Mouse (Mus musculus): ENCODE results near the gene Pm20d1. TPM values are rescaled to one million over a fixed set of nuclear protein-coding genes. Genes with fewer than 3 reads are reported as not detected.
A peak's percentile ranks its signal among the peaks of the same experiment; 100 is the strongest.
"Not testable (repeated sequence)": the region's sequence is repeated elsewhere in the genome, so short reads cannot be mapped to it uniquely, and the experiment has no call there.

The Pm20d1 gene
- total RNA-seq, 2 experiments from 2014 or later = 1.0 to 2.1 TPM

DNA sequence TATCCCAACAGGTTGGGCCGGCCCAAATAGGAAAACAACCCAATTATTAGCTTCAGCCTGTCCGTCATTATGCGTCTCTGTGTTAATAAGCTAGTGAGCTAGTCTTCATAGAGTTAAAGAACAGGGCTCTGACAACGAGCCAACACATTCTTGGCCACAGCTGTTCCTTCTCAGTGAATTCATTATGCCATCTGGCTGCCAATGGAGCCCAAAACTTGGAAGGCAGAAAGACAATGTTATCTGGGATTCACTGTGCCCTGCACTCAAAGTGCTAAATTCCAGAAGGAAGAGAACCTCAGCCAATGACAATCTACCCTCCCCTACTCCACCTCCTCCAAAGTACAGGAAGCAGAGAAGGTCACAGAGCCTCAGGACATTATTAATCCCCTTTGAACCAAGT, 26.5 kb upstream of the Pm20d1 start:
- DNase-seq = peak; percentile 53
- intact Hi-C loops (cut with DNase I; ENCODE audit: low total_unique reads) = no loop called here

DNA sequence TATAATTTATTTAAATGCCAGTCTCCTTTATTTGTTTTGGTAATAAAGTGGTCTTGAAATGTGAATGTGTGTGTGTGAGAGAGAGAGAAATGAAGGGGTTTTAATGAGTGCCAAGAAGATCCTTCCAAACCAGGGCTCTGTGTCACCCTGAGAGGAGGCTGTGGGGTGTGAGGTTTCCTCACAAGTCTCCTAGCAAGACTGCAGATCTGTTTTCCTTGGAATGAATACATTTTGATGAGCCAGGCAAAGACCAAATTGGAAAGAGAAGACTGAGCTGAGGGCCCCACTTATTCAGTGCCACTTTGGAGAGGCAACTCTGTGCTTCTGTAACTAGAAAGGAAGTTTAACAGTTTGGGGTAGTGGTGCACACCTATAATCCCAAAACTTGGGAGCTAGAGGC, 25.7 kb upstream of the Pm20d1 start:
- no peak for DNase-seq
- intact Hi-C loops (cut with DNase I; ENCODE audit: low total_unique reads) = no loop called here

DNA sequence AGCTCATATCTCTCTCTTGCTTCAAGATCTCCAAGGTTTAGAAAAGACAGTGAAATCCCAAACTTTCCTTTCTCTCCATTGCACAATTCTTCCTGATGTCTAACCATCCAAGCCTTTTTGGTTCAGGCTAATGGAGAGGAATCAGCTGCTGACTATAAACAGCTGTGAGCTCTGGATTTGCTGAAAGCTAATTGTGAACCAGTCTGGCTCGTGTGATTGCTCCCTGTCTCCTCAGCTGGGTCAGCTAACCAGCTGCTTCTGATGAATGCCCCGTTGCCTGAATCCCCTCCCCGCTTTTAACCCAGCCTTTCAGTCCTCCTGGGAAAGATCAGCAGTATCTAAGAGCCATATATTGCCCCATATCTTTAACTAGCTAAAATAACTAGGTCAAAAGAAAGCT, 2.6 kb upstream of the Pm20d1 start:
- intact Hi-C loops (cut with DNase I; ENCODE audit: low total_unique reads) = no loop called here
- no peak for DNase-seq

DNA sequence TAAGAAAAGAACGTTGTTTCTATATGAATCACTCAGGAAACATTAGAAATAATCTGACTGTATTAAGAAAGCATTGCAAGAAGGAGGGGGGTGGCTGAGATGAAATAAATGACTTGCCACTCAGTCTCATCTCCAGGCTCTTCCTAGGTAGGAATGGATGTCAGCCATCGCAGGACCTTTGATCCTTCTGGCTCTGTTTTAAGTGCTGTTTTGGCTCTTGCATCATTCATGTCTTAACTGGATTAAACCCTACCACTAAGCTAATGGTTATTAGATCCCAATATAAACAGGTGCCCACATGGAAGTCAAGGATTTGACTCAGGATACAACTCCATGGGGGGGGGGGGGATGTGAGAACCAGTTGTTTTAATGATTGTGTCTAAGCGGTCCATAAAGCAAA, 2.0 kb upstream of the Pm20d1 start:
- intact Hi-C loops (cut with DNase I; ENCODE audit: low total_unique reads) = no loop called here

GRCm38 (mm10) chr1:131800001-131800400, 2.8 kb downstream of the Pm20d1 start:
- intact Hi-C loops (cut with DNase I; ENCODE audit: low total_unique reads) = no loop called here

More for the DNA sequence above, 2.0 kb upstream of the Pm20d1 start:
- no peak for DNase-seq

DNA sequence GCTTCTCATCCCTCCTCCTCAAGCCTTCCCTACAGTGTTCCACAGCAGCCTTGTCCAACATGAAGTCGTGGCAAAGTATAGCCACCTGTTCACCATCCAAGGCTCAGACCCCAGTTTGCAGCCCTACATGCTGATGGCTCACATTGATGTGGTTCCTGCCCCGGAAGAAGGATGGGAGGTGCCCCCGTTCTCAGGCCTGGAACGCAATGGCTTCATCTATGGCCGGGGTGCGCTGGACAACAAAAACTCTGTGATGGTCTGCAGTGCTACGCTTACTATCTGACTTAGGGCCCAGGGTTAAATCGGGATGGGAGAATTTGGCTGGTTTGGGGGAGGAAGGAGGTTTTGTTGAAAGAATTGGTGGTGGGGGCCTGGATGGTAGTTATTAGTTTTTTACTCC, 3.9 kb downstream of the Pm20d1 start:
- DNase-seq = no peak
- intact Hi-C loops (cut with DNase I; ENCODE audit: low total_unique reads) = no loop called here

More at GRCm38 (mm10) chr1:131800001-131800400, 2.8 kb downstream of the Pm20d1 start:
- DNase-seq = no peak

DNA sequence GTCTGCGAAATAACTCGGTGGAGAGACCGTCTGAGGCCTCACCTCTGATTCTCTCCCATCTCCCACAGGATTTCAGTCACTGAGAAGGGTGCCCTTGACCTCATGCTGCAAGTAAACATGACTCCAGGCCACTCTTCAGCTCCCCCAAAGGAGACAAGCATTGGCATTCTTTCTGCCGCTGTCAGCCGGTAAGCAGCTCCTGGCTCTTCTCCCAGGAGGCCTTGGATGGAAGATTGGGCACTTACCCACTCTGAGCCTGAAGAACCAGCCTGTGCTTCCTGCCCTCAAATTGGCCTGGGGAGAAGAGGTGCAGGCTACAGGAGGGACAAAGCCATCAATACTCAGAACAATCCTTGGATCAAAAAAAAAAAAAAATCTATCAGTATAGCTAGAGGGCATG, 5.5 kb downstream of the Pm20d1 start:
- DNase-seq = peak; percentile 44
- intact Hi-C loops (cut with DNase I; ENCODE audit: low total_unique reads) = no loop called here

GRCm38 (mm10) chr1:131804166-131804565, 7.0 kb downstream of the Pm20d1 start:
- DNase-seq = no peak
- intact Hi-C loops (cut with DNase I; ENCODE audit: low total_unique reads) = no loop called here

DNA sequence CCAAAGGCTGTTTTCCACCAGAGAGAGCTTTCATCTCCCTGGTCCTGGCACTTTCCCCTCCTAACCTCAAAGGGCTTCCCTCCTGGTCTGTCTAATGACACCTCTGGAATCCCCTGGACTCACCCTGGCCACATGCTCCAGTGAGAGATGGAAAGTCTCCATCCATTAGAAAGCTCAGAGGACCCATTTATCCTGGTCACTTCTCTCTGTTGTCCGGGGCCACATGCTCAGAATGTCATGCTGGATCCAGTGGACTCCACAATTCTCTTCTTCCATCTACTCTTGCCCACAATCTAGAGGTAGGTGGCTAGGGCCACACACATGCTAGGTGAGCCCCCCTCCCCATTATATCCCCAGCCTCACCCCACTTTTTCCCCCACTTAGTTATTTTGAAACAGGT, 11.8 kb downstream of the Pm20d1 start:
- intact Hi-C loops (cut with DNase I; ENCODE audit: low total_unique reads) = no loop called here
- no peak for DNase-seq

- intact Hi-C loops (cut with DNase I; ENCODE audit: low total_unique reads) = no loop called here
- no peak for DNase-seq
These were observed 12.5 kb downstream of the Pm20d1 start for GRCm38 (mm10) chr1:131809651-131810050.

DNA sequence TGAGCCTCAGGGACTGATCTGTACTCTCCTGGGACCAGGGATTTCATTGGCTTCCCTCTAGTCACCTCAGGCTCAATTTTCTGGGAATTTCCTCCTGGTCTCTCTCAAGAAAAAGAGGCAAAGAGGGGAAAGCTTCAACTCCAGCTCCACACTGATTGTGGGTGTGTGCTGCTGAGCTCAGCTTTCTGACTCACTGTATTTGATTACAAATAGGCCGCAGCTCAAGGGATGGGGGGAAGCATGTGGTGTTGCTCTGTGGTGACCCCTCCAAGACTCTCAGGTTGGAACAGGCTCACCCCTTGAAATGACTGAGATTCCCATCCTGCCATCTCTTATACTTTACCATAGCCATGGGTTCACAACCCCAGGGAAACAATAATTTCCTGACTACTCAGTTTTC, 14.2 kb downstream of the Pm20d1 start:
- DNase-seq = no peak
- intact Hi-C loops (cut with DNase I; ENCODE audit: low total_unique reads) = no loop called here

DNA sequence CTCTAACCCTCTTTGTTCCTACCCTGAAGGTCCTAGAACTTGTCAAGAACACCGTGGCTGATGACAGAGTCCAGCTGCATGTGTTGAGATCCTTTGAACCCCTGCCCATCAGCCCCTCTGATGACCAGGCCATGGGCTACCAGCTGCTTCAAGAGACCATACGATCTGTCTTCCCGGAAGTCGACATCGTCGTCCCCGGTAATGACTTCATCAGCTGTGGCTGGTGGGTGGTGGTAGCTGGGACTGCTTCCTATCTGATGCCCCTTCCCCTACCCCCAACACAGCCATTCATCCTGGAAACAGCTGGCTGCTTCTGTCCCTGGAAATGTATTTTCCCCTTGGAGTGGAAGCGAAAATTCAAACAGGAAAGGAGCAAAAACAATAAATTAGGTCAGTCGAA, 14.8 kb downstream of the Pm20d1 start:
- intact Hi-C loops (cut with DNase I; ENCODE audit: low total_unique reads) = no loop called here
- no peak for DNase-seq

DNA sequence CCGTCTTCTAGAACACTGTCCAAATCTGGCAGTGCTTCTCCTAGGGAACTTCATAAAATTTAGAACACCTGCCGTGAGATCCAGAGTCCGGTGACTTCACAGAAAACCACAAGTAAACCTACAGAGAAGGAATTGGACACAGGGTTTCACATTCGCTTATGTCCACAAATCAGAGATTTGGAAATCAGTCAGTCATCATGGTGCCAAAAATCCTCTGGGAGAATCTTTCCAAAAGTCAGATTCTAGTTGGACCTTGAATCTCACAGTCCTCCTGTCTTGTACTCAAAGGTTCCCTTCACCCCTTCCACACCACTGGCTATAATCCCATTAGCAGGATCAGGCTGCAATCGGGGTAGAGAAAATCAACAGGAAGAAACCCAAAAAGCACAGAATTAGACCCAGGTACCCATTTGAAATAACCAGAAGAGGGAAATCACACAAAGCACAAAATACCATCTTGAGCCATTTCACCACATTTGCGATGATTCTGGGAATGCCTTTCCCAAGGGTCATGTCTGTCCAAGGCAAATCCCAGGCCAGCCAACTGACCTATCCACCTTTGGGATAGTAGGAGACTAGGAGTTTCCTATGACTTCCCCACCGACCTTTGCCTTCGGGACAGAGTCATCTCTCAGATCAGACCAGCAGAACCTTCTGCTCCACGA, 15.6 kb downstream of the Pm20d1 start:
- intact Hi-C loops (cut with DNase I; ENCODE audit: low total_unique reads) = no loop called here
- DNase-seq = no peak

DNA sequence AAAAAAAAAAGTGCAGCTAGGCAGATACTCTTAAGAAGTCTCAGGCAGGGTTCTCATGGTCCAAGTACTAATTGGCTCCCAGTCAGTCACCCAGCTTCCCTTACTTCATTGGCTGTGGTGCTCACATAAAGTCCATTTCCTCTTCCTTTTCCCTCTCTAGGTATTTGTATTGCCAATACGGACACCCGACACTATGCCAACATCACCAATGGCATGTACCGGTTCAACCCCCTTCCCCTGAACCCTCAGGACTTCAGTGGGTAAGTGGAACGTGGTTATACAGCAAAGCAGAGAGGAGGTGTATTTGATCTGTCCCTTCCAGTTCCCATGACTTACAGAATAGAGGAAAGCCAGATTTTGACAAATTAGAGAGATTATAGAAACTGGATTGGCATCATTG, 16.6 kb downstream of the Pm20d1 start:
- no peak for DNase-seq
- intact Hi-C loops (cut with DNase I; ENCODE audit: low total_unique reads) = no loop called here

DNA sequence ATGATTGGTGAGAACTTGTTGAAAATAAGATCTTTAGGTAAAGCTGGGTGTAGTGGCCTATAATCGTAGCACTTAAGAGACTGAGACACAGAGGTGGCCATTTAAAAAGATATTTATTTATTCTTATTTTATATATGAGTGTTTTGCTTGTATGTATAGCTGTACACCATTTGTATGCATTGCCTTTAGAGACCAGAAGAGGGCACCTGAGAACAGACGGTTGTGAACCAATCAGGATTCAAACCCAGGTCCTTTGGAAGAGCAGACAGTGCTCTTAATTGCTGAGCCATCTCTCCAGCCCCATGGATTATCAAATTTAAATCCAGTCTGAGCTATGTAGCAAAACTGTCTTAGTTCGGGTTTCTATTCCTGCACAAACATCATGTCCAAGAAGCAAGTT, 17.0 kb downstream of the Pm20d1 start:
- no peak for DNase-seq
- intact Hi-C loops (cut with DNase I; ENCODE audit: low total_unique reads) = no loop called here

DNA sequence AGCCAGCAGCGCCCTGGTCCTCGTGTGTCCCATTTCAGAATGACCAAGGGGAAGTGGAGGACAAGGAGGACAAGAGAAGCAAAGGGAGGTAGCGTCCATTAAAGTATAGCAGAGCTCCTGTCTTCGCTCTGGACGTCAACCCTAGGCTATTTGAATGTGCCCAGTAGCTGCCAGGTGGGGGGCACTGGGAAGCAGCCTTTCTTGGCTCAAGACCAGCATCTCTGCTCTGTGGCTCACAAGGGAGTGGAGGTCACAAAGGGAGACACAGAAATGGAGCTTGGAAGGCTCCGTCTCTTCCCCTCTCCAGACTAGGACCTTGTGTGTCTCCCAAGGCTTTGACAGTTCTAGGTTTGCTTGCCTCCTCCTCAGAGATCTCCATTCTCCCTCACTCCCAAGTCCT, 19.7 kb downstream of the Pm20d1 start:
- intact Hi-C loops (cut with DNase I; ENCODE audit: low total_unique reads) = no loop called here
- DNase-seq = no peak

DNA sequence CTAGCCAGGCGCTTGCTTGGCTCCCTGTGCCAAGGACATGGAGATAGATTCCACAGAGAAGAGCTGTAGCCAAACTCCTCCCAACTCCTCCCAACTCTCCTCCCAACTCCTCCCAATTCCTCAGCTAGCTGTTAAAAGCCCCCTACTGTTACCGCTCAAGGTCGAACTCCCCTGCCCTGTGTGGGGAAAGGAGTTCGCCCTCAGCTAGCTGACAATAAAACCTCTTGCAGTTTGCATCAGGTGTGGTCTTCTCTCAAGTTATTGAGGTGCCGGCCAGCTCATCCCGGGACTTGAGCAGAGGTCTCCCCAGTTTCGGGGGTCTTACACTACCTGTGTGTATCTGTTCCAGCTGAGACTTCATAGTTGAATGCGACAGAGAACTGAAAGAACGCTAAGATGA, 23.2 kb downstream of the Pm20d1 start:
- DNase-seq; intact Hi-C loops (cut with DNase I; ENCODE audit: low total_unique reads): not testable (repeated sequence)

DNA sequence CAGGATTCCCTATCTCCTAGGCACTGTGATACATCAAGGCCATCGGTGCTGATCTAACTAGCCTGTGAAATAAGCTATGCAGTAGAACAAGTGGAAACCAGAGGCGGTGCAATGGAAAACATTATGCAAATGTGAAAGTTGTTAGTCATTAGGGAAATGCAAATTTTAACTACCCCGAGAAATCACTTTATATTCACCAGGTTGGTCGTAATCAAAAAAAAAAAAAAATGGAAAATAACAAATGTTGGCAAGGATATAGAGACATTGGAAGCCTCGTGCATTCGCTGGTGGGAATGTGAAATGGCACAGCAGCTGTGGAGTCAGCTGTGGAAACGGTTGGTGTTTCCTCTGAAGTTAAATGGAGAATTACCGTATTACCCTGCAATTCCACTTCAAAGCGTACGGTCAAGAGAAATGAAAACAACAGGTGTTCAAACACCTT, 23.7 kb downstream of the Pm20d1 start:
- DNase-seq = no peak
- intact Hi-C loops (cut with DNase I; ENCODE audit: low total_unique reads) = no loop called here

GRCm38 (mm10) chr1:131822292-131822691, 25.1 kb downstream of the Pm20d1 start:
- intact Hi-C loops (cut with DNase I; ENCODE audit: low total_unique reads) = no loop called here
- DNase-seq = no peak

DNA sequence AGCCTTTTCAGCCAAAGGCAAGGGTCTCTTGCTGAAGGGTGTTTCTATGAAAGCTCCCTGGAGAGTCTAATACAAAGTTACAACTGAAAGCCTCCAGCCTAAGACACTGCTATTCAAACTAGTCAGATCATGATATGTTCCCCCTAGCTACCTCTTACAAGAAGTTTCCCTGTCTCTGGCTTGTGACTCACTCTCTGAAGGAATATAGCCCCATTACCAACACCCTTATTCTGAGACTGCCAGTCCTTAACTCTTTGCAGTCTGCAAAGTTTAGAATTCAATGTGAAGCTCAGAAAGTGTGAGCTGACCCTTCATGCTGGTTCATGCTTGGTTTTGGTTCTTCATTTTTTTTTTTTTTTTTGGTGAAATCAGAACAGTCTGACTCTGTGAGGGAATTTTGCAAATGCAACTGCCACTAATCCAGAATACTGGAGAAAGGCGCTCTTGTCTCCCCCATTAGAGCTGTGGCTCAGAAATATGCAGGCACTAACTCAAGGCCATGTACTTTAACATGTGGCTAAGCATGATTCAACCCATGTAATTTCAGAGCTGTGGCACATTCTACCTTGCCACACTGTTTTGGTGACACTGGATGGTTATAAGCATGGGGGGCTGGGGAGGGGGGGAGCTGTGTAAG, 25.8 kb downstream of the Pm20d1 start:
- no peak for DNase-seq
- intact Hi-C loops (cut with DNase I; ENCODE audit: low total_unique reads) = no loop called here

- intact Hi-C loops (cut with DNase I; ENCODE audit: low total_unique reads) = no loop called here
- no peak for DNase-seq
These were observed 26.4 kb downstream of the Pm20d1 start for GRCm38 (mm10) chr1:131823563-131823962.
